Mouse (Mus musculus): ENCODE data around the gene Zbtb11. TPM values are rescaled to one million over a fixed set of nuclear protein-coding genes. Genes with fewer than 3 reads are reported as not detected.

Zbtb11 gene
- polyA plus RNA-seq, 1 experiment, result 0.22 TPM

- no peaks in the 10 kb centered on the region for H3K9me3 ChIP-seq (ENCODE audit: control insufficient read depth, low read length)
- H3K4me1 ChIP-seq (ENCODE audit: control insufficient read depth), result no peaks in the 10 kb centered on the region
- no peak overlapping the region for H3K4me3 ChIP-seq (replicated peaks)
- no peaks in the 10 kb centered on the region for H3K27me3 ChIP-seq (ENCODE audit: control insufficient read depth)
- peaks cover 87% of the 10 kb centered on the region for H3K36me3 ChIP-seq (ENCODE audit: control insufficient read depth)
- no peak for TF ChIP-seq TAL1 (IDR thresholded peaks at IDR 0.05; ENCODE audit: low read length)
- TF ChIP-seq GATA1 (IDR thresholded peaks at IDR 0.05; ENCODE audit: low read length), result no peak
Measured at GRCm38 (mm10) chr16:55994235-55994634, 20.6 kb downstream of the Zbtb11 start.

- Histone ChIP-seq H3K4me3 (replicated peaks) (no peak overlapping the region), H3K36me3 (ENCODE audit: control insufficient read depth) (peaks cover 90% of the 10 kb centered on the region), H3K9me3 (ENCODE audit: control insufficient read depth, low read length) (no peaks in the 10 kb centered on the region), H3K27me3 (ENCODE audit: control insufficient read depth) (no peaks in the 10 kb centered on the region), H3K4me1 (ENCODE audit: control insufficient read depth) (no peaks in the 10 kb centered on the region)
- TF ChIP-seq GATA1 (IDR thresholded peaks at IDR 0.05; ENCODE audit: low read length) (no peak), TAL1 (IDR thresholded peaks at IDR 0.05; ENCODE audit: low read length) (no peak)
Measured at GRCm38 (mm10) chr16:56006798-56007197, 33.1 kb downstream of the Zbtb11 start.

- TF ChIP-seq TAL1 (IDR thresholded peaks at IDR 0.05; ENCODE audit: low read length), result no peak
- TF ChIP-seq GATA1 (IDR thresholded peaks at IDR 0.05; ENCODE audit: low read length), result no peak
- Histone ChIP-seq H3K4me3 (replicated peaks) (no peak overlapping the region), H3K36me3 (ENCODE audit: control insufficient read depth) (peaks cover 89% of the 10 kb centered on the region), H3K27me3 (ENCODE audit: control insufficient read depth) (no peaks in the 10 kb centered on the region), H3K4me1 (ENCODE audit: control insufficient read depth) (no peaks in the 10 kb centered on the region), H3K9me3 (ENCODE audit: control insufficient read depth, low read length) (peaks cover 3% of the 10 kb centered on the region)
Measured at GRCm38 (mm10) chr16:56008862-56009261, 35.2 kb downstream of the Zbtb11 start.

GRCm38 (mm10) chr16:56012789-56013743 is 39.4 kb downstream of the Zbtb11 start:
- Histone ChIP-seq H3K4me3 (replicated peaks) (no peak overlapping the region), H3K27me3 (ENCODE audit: control insufficient read depth) (no peaks in the 10 kb centered on the region), H3K4me1 (ENCODE audit: control insufficient read depth) (no peaks in the 10 kb centered on the region), H3K9me3 (ENCODE audit: control insufficient read depth, low read length) (peaks cover 9% of the 10 kb centered on the region), H3K36me3 (ENCODE audit: control insufficient read depth) (peaks cover 78% of the 10 kb centered on the region)
- no peak for TF ChIP-seq GATA1 (IDR thresholded peaks at IDR 0.05; ENCODE audit: low read length)
- no peak for TF ChIP-seq TAL1 (IDR thresholded peaks at IDR 0.05; ENCODE audit: low read length)

GRCm38 (mm10) chr16:56014076-56014475 is 40.4 kb downstream of the Zbtb11 start:
- Histone ChIP-seq H3K4me3 (replicated peaks) (no peak overlapping the region), H3K36me3 (ENCODE audit: control insufficient read depth) (peaks cover 81% of the 10 kb centered on the region), H3K4me1 (ENCODE audit: control insufficient read depth) (no peaks in the 10 kb centered on the region), H3K9me3 (ENCODE audit: control insufficient read depth, low read length) (peaks cover 9% of the 10 kb centered on the region), H3K27me3 (ENCODE audit: control insufficient read depth) (no peaks in the 10 kb centered on the region)
- TF ChIP-seq GATA1 (IDR thresholded peaks at IDR 0.05; ENCODE audit: low read length), result no peak

GRCm38 (mm10) chr16:56019660-56020059 is 46.0 kb downstream of the Zbtb11 start:
- Histone ChIP-seq H3K4me1 (ENCODE audit: control insufficient read depth) (no peaks in the 10 kb centered on the region), H3K9me3 (ENCODE audit: control insufficient read depth, low read length) (peaks cover 6% of the 10 kb centered on the region), H3K4me3 (replicated peaks) (no peak overlapping the region), H3K27me3 (ENCODE audit: control insufficient read depth) (no peaks in the 10 kb centered on the region), H3K36me3 (ENCODE audit: control insufficient read depth) (peaks cover 77% of the 10 kb centered on the region)
- no peak for TF ChIP-seq GATA1 (IDR thresholded peaks at IDR 0.05; ENCODE audit: low read length)
- no peak for TF ChIP-seq TAL1 (IDR thresholded peaks at IDR 0.05; ENCODE audit: low read length)

- Histone ChIP-seq H3K27me3 (ENCODE audit: control insufficient read depth) (no peaks in the 10 kb centered on the region), H3K9me3 (ENCODE audit: control insufficient read depth, low read length) (no peaks in the 10 kb centered on the region), H3K36me3 (ENCODE audit: control insufficient read depth) (peaks cover 58% of the 10 kb centered on the region), H3K4me3 (replicated peaks) (peak overlapping the region; percentile 80), H3K4me1 (ENCODE audit: control insufficient read depth) (peaks cover 30% of the 10 kb centered on the region)
- TF ChIP-seq TAL1 (IDR thresholded peaks at IDR 0.05; ENCODE audit: low read length) (no peak), GATA1 (IDR thresholded peaks at IDR 0.05; ENCODE audit: low read length) (no peak)
Measured at GRCm38 (mm10) chr16:56027854-56028629, 54.4 kb downstream of the Zbtb11 start.

GRCm38 (mm10) chr16:56028722-56029551 is 55.3 kb downstream of the Zbtb11 start:
- H3K36me3 ChIP-seq (ENCODE audit: control insufficient read depth), result peaks cover 62% of the 10 kb centered on the region
- TF ChIP-seq GATA1 (IDR thresholded peaks at IDR 0.05; ENCODE audit: low read length) (no peak), TAL1 (IDR thresholded peaks at IDR 0.05; ENCODE audit: low read length) (no peak)
- H3K9me3 ChIP-seq (ENCODE audit: control insufficient read depth, low read length), result no peaks in the 10 kb centered on the region
- no peaks in the 10 kb centered on the region for H3K27me3 ChIP-seq (ENCODE audit: control insufficient read depth)
- peaks cover 30% of the 10 kb centered on the region for H3K4me1 ChIP-seq (ENCODE audit: control insufficient read depth)
- H3K4me3 ChIP-seq (replicated peaks), result peak overlapping the region; percentile 80
